Mouse (Mus musculus) intestine, postnatal 0 days (tissue): Measurements from ENCODE around the gene Efcab14. TPM values are rescaled to one million over a fixed set of nuclear protein-coding genes. Genes with fewer than 3 reads are reported as not detected.

ENCODE experiments used
- ATAC-seq: fragments of 200-750 bp; cut with Nextera tagmentation; 2 replicates; pipeline ENCODE4 v1.8.0; 2017; ENCODE audit warnings: mild to moderate bottlenecking, moderate TSS enrichment, moderate library complexity
- H3K27ac ChIP-seq: fragments of 300-500 bp; sonication (generic); 2 replicates; pipeline ENCODE4 v1.5.1; 2014; ENCODE audit warnings: mild to moderate bottlenecking, low read depth, low read length, moderate library complexity
- H3K27me3 ChIP-seq: fragments of 300-500 bp; sonication (generic); replicated peaks from 2 replicates; pipeline ENCODE4 v1.6.1; 2014; ENCODE audit warnings: low read length, mixed read lengths; ENCODE audit not compliant: control insufficient read depth, insufficient read depth
- H3K36me3 ChIP-seq: fragments of 300-500 bp; sonication (generic); 2 replicates; pipeline ENCODE4 v1.6.1; 2014; ENCODE audit warnings: mild to moderate bottlenecking, moderate library complexity; ENCODE audit not compliant: control insufficient read depth, insufficient read depth
- H3K4me1 ChIP-seq: fragments of 300-500 bp; sonication (generic); replicated peaks from 2 replicates; pipeline ENCODE4 v1.6.1; 2014; ENCODE audit warnings: antibody characterized with exemption, low read length, mixed read lengths; ENCODE audit not compliant: control insufficient read depth, insufficient read depth
- H3K4me2 ChIP-seq: fragments of 300-500 bp; sonication (generic); replicated peaks from 2 replicates; pipeline ENCODE4 v1.6.1; 2014; ENCODE audit warnings: low read depth, mild to moderate bottlenecking, moderate library complexity
- H3K4me3 ChIP-seq: fragments of 300-500 bp; sonication (generic); 2 replicates; pipeline ENCODE4 v1.5.1; 2014; ENCODE audit warnings: low read depth, low read length
- H3K9ac ChIP-seq: fragments of 300-500 bp; sonication (generic); 2 replicates; pipeline ENCODE4 v1.6.1; 2014; ENCODE audit warnings: mild to moderate bottlenecking, low read depth, low read length
- H3K9me3 ChIP-seq: fragments of 300-500 bp; sonication (generic); 2 replicates; pipeline ENCODE4 v1.6.1; 2016; ENCODE audit warnings: mixed run types; ENCODE audit not compliant: control insufficient read depth
- CTCF ChIP-seq: sonication (generic); IDR thresholded peaks from 2 replicates; pipeline ENCODE4 v1.5.1; 2016; ENCODE audit warnings: low read depth, mild to moderate bottlenecking, control low read depth, antibody characterized with exemption, moderate library complexity
- WGBS: fragments of 180-500 bp; shearing (Covaris S2); extraction: QIAGEN DNeasy Blood & Tissue Kit; methylation state at CpG from one replicate; pipeline ENCODE4 v1.1.7; 2014; 5-methylcytosine and 5-hydroxymethylcytosine counted together
- polyA plus RNA-seq: library from polyadenylated mRNA; unstranded; fragments of >200 nt; fragmentation: Nextera tagmentation; extraction: Ambion mirVana; gene quantifications from 2 replicates; pipeline ENCODE4 v1.2.1, GENCODE M21; 2015

Efcab14 gene
- 33.3 and 35.0 TPM in 2 replicates for polyA plus RNA-seq

DNA sequence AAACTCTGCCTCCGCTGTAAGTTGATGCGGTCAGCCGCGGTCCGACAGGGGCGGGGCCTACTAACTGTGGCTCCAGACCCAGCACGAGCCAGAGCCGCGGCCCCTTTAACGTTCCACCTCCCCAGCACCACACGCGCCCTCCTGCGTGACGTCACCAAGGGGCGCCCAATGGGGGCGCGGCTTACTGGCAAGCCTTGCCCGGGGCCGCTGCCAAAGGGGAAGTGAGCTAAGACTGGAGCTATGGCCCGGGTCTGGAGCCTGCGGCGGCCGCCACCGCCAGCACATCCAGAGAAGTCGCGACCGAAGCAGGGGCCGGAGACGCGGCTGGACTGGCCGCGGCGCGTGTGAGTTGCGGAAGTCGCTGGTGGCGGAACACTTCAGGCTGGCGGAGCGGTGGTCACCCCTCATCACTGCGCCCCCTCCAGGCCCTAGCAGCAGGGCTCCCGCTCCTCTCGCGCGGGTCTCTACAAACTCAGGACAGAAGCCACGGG is at the start of gene Efcab14:
Gene Efcab14 (plus strand): TSS at position 194 of the 491 bp plus-strand sequence.
- H3K4me2 ChIP-seq = peak within 1 kb of the TSS; percentile 65
- H3K4me3 ChIP-seq = peak within 1 kb of the TSS; percentile 84
- no peaks in the 10 kb centered on the region for H3K27me3 ChIP-seq
- WGBS = under 1% methylated on average over 45 of the region's 45 CpGs
- peak within 1 kb of the TSS; percentile 90 for H3K27ac ChIP-seq
- ATAC-seq = peak; percentile 98
- H3K9ac ChIP-seq = peak within 1 kb of the TSS; percentile 96
- peaks cover 17% of the 10 kb centered on the region; the same call in 1 of the 2 replicates for H3K36me3 ChIP-seq
- no peaks in the 10 kb centered on the region for H3K9me3 ChIP-seq
- H3K4me1 ChIP-seq = peaks cover 14% of the 10 kb centered on the region
- TF ChIP-seq CTCF = peak; percentile 74

DNA sequence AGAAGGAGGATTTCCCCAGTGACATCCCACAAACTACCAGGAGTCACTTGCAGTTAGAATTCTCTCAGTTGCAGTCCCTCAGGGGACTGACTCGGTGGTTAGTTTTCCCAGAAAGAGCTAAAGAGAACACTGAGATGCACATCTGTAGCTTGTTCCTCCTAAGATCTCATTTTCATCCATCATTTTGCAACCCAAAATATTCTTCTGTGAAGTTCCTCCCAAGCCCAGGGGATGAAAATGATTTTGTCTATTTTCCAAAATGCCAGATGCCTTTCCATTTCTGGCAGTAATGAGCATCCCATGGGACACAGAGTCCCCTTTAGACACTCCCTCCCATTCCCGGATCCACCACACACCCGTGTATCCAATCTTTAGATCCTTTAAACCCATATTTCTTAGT is 36.1 kb upstream of the Efcab14 start:
- 84% methylated on average over 3 of the region's 3 CpGs for WGBS
- H3K36me3 ChIP-seq = no peaks in the 10 kb centered on the region
- no peak overlapping the region for H3K4me2 ChIP-seq
- no peaks in the 10 kb centered on the region for H3K4me1 ChIP-seq
- no peak overlapping the region for H3K4me3 ChIP-seq
- H3K9me3 ChIP-seq = no peaks in the 10 kb centered on the region
- no peak for ATAC-seq
- TF ChIP-seq CTCF = no peak
- no peaks in the 10 kb centered on the region for H3K27me3 ChIP-seq
- H3K9ac ChIP-seq = no peak overlapping the region
- H3K27ac ChIP-seq = no peak overlapping the region

DNA sequence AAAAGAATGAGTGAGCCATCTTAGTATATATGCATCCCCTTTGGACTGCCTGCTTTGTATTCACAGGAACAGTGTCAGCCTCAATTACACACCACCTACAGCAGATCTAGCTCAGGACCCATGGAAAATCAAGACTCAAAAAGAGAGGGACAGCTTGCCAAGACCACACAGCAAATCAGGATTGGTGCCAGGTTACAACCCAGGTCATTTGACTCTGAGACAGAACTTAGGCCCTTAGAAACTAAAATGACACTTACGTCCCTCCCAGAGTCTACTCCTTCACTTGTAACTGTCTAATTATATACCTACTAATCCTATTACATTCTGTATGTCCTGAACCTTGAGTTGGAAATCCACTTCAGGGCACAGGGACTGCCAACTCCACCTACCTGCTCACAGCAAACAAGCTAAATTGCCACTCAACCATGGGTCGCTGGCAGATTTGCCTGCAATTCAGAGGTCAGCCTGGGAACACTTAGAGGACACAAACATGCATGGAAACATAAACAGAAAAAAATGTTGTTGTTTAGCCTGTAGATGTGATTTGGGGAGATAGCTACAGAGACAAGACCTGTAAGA is 33.5 kb upstream of the Efcab14 start:
- no peak for TF ChIP-seq CTCF
- Histone ChIP-seq H3K9ac (no peak overlapping the region), H3K27me3 (no peaks in the 10 kb centered on the region), H3K36me3 (no peaks in the 10 kb centered on the region), H3K4me2 (no peak overlapping the region), H3K27ac (no peak overlapping the region), H3K4me3 (no peak overlapping the region), H3K9me3 (no peaks in the 10 kb centered on the region), H3K4me1 (no peaks in the 10 kb centered on the region)
- WGBS = 75% methylated on average over 2 of the region's 2 CpGs
- no peak for ATAC-seq

DNA sequence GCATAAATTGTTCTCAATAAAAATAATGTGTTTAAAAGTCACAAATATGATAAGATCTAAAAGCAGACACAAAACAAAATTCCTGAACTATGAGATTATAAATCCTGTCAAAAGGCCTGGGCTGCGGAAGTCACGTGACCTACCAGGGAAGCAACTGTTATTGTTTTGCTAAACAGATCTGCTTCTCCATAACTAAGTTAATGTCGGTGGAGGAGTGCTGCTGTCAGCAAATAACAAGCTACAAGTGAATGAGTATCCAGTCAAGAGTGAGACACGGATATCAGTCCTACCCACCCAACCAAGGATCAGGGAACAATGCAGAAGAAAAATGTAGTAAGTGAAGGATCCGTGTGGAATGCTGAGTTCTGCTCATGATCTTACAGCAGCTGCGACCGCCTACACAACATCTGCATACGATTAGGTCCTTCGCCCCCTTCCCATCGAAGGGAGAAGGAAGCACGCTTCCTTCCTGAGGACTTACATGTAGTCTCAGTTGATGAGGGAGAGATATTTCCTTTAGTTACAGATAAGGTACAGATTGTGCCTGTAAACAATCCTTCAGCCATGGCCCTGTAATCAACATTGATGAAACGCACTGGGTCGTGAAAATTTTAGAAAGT is 28.5 kb upstream of the Efcab14 start:
- no peaks in the 10 kb centered on the region for H3K27me3 ChIP-seq
- H3K4me2 ChIP-seq = no peak overlapping the region
- no peak overlapping the region for H3K9ac ChIP-seq
- no peak for TF ChIP-seq CTCF
- no peaks in the 10 kb centered on the region for H3K9me3 ChIP-seq
- H3K36me3 ChIP-seq = no peaks in the 10 kb centered on the region
- WGBS = 57% methylated on average over 13 of the region's 13 CpGs
- ATAC-seq = no peak
- H3K4me1 ChIP-seq = no peaks in the 10 kb centered on the region
- no peak overlapping the region for H3K4me3 ChIP-seq
- no peak overlapping the region for H3K27ac ChIP-seq

DNA sequence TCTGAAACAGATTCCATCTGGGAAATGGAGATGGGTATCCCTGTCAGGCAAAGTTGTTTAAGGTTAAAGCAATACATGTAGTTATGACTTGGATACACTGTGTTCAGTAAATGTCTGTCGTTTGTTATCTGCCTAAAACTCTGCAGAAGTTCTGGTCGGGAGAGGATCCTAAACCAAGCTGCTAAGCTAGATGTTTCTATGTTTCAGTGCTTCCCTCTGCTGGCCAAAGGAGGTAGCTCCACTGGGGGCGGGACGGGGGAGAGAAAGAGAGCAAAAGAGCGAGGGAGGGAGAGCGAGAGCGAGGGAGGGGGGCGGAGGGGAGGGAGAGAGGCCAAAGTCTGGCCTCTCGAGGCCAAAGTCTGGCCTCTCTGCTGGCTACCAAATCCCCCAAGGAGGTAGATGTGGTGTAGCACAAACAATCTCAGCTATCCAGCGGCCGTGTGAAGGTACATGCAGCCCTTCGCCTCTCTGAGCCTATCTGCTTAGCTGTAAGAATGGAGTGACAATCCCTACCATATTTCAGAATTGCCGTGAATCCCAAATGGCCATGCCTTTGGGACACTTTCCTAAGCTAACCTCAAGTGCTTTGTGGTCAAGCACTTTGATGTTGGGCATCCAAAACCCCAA is 27.6 kb upstream of the Efcab14 start:
- H3K4me1 ChIP-seq = no peaks in the 10 kb centered on the region
- WGBS = 9% methylated on average over 12 of the region's 13 CpGs
- no peak overlapping the region for H3K4me3 ChIP-seq
- no peaks in the 10 kb centered on the region for H3K9me3 ChIP-seq
- peak overlapping the region; percentile 43 for H3K4me2 ChIP-seq
- H3K9ac ChIP-seq = no peak overlapping the region
- H3K27me3 ChIP-seq = no peaks in the 10 kb centered on the region
- H3K36me3 ChIP-seq = no peaks in the 10 kb centered on the region
- no peak overlapping the region for H3K27ac ChIP-seq
- TF ChIP-seq CTCF = peak; percentile 87
- peak; percentile 31; the same call in 1 of the 2 replicates for ATAC-seq

DNA sequence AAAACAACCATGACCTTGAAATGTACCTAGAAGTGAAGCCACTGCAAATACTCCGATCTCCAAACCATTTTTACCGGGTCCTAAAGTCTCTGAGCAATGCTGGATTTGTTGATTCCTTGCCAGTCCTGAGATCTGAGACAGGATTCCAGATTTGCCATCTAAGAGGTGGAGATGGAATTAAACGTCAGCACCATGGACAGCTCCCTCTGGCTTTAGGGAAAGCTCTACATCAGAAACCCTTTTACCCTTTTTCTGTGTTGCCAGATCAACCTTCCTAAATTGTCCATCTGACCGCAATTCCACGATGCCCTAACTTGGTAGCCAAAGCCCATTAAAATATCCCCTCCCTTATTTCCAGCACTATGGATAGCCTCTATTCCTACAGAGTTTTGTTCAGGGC is 8.8 kb upstream of the Efcab14 start:
- no peak for TF ChIP-seq CTCF
- no peak for ATAC-seq
- no peak overlapping the region for H3K9ac ChIP-seq
- H3K27ac ChIP-seq = no peak overlapping the region
- no peaks in the 10 kb centered on the region for H3K36me3 ChIP-seq
- no peaks in the 10 kb centered on the region for H3K27me3 ChIP-seq
- H3K9me3 ChIP-seq = no peaks in the 10 kb centered on the region
- no peak overlapping the region for H3K4me2 ChIP-seq
- 12% methylated on average over 5 of the region's 5 CpGs for WGBS
- no peak overlapping the region for H3K4me3 ChIP-seq
- H3K4me1 ChIP-seq = peaks cover 6% of the 10 kb centered on the region; the same call in 1 of the 2 replicates
